Comparison of ENCODE assay signal across 16 mouse cellular contexts in genomic region chr2:129580656-129581055, GRCm38 (mm10). TPM values are rescaled to one million over a fixed set of nuclear protein-coding genes. Genes with fewer than 3 reads are reported as not detected.
DNase-seq lines count a peak whose midpoint lies in the region; ATAC-seq lines count a peak whose summit lies in the region.
"Had no signal": no experiment of that assay in that cellular context is flagged by ENCODE, and none has a peak within 500 bp of the region (broad histone marks: within the 10 kb centered on the region; RNA-seq: fewer than 3 reads in every experiment).

No protein-coding gene starts in this region.

- H3K4me3 ChIP-seq in midbrain, embryonic 11.5 days (ENCODE audit: low read depth, low read length) = no peak overlapping the region
- H3K4me3 ChIP-seq: erythroblast, embryonic 14.5 days; hindbrain, embryonic 13.5 days had no signal

- H3K4me1 ChIP-seq in midbrain, embryonic 11.5 days (ENCODE audit: control insufficient read depth, insufficient read depth, low read length) = no peaks in the 10 kb centered on the region

- ATAC-seq in inflammation-experienced regulatory T-cells, adult 6 months = no peak
- ATAC-seq in midbrain, embryonic 11.5 days (ENCODE audit: low FRiP score) = no peak

- H3K9ac ChIP-seq in midbrain, embryonic 11.5 days (ENCODE audit: low read length) = no peak overlapping the region
- H3K9ac ChIP-seq: hindbrain, embryonic 13.5 days had no signal

- 87% methylated on average over 4 of the region's 4 CpGs for WGBS in midbrain, embryonic 11.5 days

- no peak overlapping the region for H3K27ac ChIP-seq in midbrain, embryonic 11.5 days (ENCODE audit: low read depth, low read length)
- H3K27ac ChIP-seq: hindbrain, embryonic 13.5 days had no signal

- peak; percentile 33 for DNase-seq in gastrocnemius, postnatal 25 days
- no peak for DNase-seq in gastrocnemius, postnatal 36 days
- DNase-seq in 416B (ENCODE audit: low read depth) = peak; percentile 7
- peak; percentile 84 for DNase-seq in adrenal gland, adult 2 months
- DNase-seq in cerebellum, postnatal 25 days = peak; percentile 71 to 85
- DNase-seq in urinary bladder, postnatal 14 days (ENCODE audit: low spot score) = no peak
- DNase-seq in midbrain, embryonic 11.5 days (ENCODE audit: low spot score, missing footprints) = no peak
- DNase-seq: kidney, adult 8-10 months; lung, adult 18-20 months had no signal

- no peaks in the 10 kb centered on the region for H3K9me3 ChIP-seq in midbrain, embryonic 11.5 days (ENCODE audit: control insufficient read depth, low read length)
- H3K9me3 ChIP-seq: hindbrain, embryonic 13.5 days had no signal

- H3K4me2 ChIP-seq in midbrain, embryonic 11.5 days = no peak overlapping the region
- H3K4me2 ChIP-seq: hindbrain, embryonic 13.5 days had no signal

- H3K27me3 ChIP-seq in midbrain, embryonic 11.5 days (ENCODE audit: control insufficient read depth, insufficient read depth, low read length) = no peaks in the 10 kb centered on the region

- no peaks in the 10 kb centered on the region for H3K36me3 ChIP-seq in midbrain, embryonic 11.5 days (ENCODE audit: control insufficient read depth, insufficient read depth, low read length)
- H3K36me3 ChIP-seq: hindbrain, embryonic 13.5 days had no signal

- intact Hi-C loops in gastrocnemius, postnatal 36 days (cut with DNase I) = no loop called here

RNA-seq across cellular contexts. Expression of gene Sirpa, which starts 12.0 kb away (rescaled TPM):
- total RNA-seq in gastrocnemius, postnatal 25 days (2021) = 1 to 10 TPM; 6.7 to 7.9 TPM
- total RNA-seq in gastrocnemius, postnatal 36 days (2021) = 1 to 10 TPM; 5.9 to 6.5 TPM
- 10 to 100 TPM; 46.8 to 76.2 TPM for total RNA-seq in adrenal gland, adult 2 months (2021)
- polyA plus RNA-seq in adrenal gland, adult 2 months (2012; rRNA removed) = 61.9 and 111 TPM in 2 replicates
- 1 to 10 TPM in 1 of 3 experiments, under 1 TPM in 1, not detected in 1; 0.96 to 1.0 TPM for polyA plus RNA-seq in inflammation-experienced regulatory T-cells, adult 6 months (2017; shearing (Covaris generic))
- 16.0 and 17.9 TPM in 2 replicates for polyA plus RNA-seq in midbrain, embryonic 11.5 days (2014; fragmentation: Nextera tagmentation; extraction: Ambion mirVana)

RNA-seq across cellular contexts. Expression of gene F830045P16Rik, which starts 44.3 kb away (rescaled TPM):
- not detected for total RNA-seq in gastrocnemius, postnatal 25 days (2021)
- total RNA-seq in gastrocnemius, postnatal 36 days (2021) = not detected
- not detected for total RNA-seq in adrenal gland, adult 2 months (2021)
- polyA plus RNA-seq in adrenal gland, adult 2 months (2012; rRNA removed) = 0.04 TPM in 1 of 2 replicates, not detected in the other
- polyA plus RNA-seq in inflammation-experienced regulatory T-cells, adult 6 months (2017; shearing (Covaris generic)) = not detected
- 0.10 TPM in 1 of 2 replicates, not detected in the other for polyA plus RNA-seq in midbrain, embryonic 11.5 days (2014; fragmentation: Nextera tagmentation; extraction: Ambion mirVana)
- total RNA-seq: heart, adult 18-20 months; megakaryocyte progenitor cell, adult 5-6 weeks had no signal
- polyA plus RNA-seq: cortical plate, adult 2 months; erythroblast, embryonic 14.5 days; hindbrain, embryonic 13.5 days; stomach, embryonic 16.5 days had no signal

Comparison
In these comparisons a context has a peak if more than half of its experiments do, and no peak if none do; other contexts are left out.
1. DNase-seq: peak in gastrocnemius, postnatal 25 days (single experiment), 416B (single experiment), adrenal gland, adult 2 months (single experiment) and cerebellum, postnatal 25 days (2 of 2); none in gastrocnemius, postnatal 36 days (0 of 2), urinary bladder, postnatal 14 days (single experiment) and midbrain, embryonic 11.5 days (single experiment).
2. RNA of gene Sirpa, which starts 12.0 kb away (total RNA-seq): 46.8 to 76.2 TPM in adrenal gland, adult 2 months; 6.7 to 7.9 TPM in gastrocnemius, postnatal 25 days and 5.9 to 6.5 TPM in gastrocnemius, postnatal 36 days; every median in the first group is over 4 times any median in the second.